Mouse (Mus musculus) liver, embryonic 14.5 days (tissue): ENCODE measurements around the gene Gm10644.

Experiments used
- CTCF ChIP-seq: IDR thresholded peaks from 2 replicates; pipeline ENCODE4 v1.5.1; 2016; ENCODE audit warnings: antibody characterized with exemption, low read depth, control low read depth
- EP300 ChIP-seq: IDR thresholded peaks from 2 replicates; pipeline ENCODE4 v1.6.1; 2016; ENCODE audit warnings: antibody characterized with exemption, low read depth

GRCm38 (mm10) chr8:83941066-83941677 lies 13.8 kb downstream of the Gm10644 start:
- TF ChIP-seq CTCF (no peak), EP300 (no peak)
